Mouse (Mus musculus) C2C12 (cell line): ENCODE measurements around the gene Aadac.

Experiments used
- CEBPB ChIP-seq: IDR thresholded peaks from one replicate; pipeline ENCODE4 v1.6.1; 2011; ENCODE audit warnings: low read depth, mild to moderate bottlenecking, control low read depth, moderate library complexity
- CTCF ChIP-seq: IDR thresholded peaks from one replicate; pipeline ENCODE4 v1.5.1; 2011; ENCODE audit not compliant: control insufficient read depth, insufficient read depth, insufficient read length
- MYOD1 ChIP-seq: IDR thresholded peaks from one replicate; pipeline ENCODE4 v1.6.1; 2011; ENCODE audit warnings: low read depth; ENCODE audit not compliant: control insufficient read depth, insufficient read length
- MYOG ChIP-seq: IDR thresholded peaks from one replicate; pipeline ENCODE4 v1.6.1; 2011; ENCODE audit not compliant: control insufficient read depth, insufficient read length; ENCODE audit errors: extremely low read depth
- USF1 ChIP-seq: IDR thresholded peaks from one replicate; pipeline ENCODE4 v1.6.1; 2011; ENCODE audit warnings: low read depth, mild to moderate bottlenecking, control low read depth, moderate library complexity

DNA sequence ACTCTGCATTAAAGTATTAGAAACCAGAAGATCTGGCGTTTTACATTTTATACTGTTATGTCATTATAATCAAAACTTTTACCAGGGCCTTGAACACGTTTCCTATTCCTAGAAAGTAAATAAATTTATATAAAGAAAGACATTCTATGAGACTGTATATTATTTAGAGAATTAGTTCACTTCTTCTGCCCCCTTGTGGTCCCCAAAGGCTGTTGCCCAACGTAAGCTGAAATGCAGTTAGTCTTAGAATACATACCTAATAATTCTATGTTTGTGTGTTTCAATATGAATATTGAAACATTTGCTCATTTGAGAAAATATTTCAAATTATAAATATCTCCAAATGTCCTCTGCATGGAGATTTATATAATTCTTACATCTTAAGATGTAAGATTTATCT, 30.9 kb downstream of the Aadac start:
- TF ChIP-seq CTCF, result no peak
- no peak for TF ChIP-seq CEBPB
- no peak for TF ChIP-seq USF1
- TF ChIP-seq MYOG, result no peak
- no peak for TF ChIP-seq MYOD1
